Mouse (Mus musculus) liver, embryonic 14.5 days (tissue): ENCODE results near the gene Spesp1. TPM values are rescaled to one million over a fixed set of nuclear protein-coding genes. Genes with fewer than 3 reads are reported as not detected.

ENCODE experiments used
- ATAC-seq: fragments of 200-750 bp; cut with Nextera tagmentation; 2 replicates; pipeline ENCODE4 v1.8.0; 2017; ENCODE audit warnings: moderate number of reproducible peaks, mild to moderate bottlenecking, moderate library complexity; ENCODE audit not compliant: insufficient read depth
- DNase-seq, 3 experiments: peaks; one replicate each; pipeline ENCODE4 v3.0.0-alpha.2; 2012 to 2013; ENCODE audit warnings: low read depth in 3 of 3, low spot score in 3 of 3
- H3K27ac ChIP-seq: fragments of 300-500 bp; sonication (generic); 2 replicates; pipeline ENCODE4 v1.5.1; 2014; ENCODE audit warnings: moderate library complexity, mild to moderate bottlenecking, control low read depth, inconsistent platforms
- H3K27me3 ChIP-seq: fragments of 300-500 bp; sonication (generic); 2 replicates; pipeline ENCODE4 v1.6.1; 2014; ENCODE audit warnings: mild to moderate bottlenecking, low read length, moderate library complexity; ENCODE audit not compliant: control insufficient read depth, insufficient read depth
- H3K36me3 ChIP-seq: fragments of 300-500 bp; sonication (generic); replicated peaks from 2 replicates; pipeline ENCODE4 v1.6.1; 2014; ENCODE audit warnings: low read depth; ENCODE audit not compliant: control insufficient read depth, insufficient read depth
- H3K4me1 ChIP-seq, 2 experiments: fragments of 200-500 bp in 1 of 2; fragments of 300-500 bp in 1 of 2; sonication (generic) in 1 of 2; replicated peaks; 2 replicates each; pipeline ENCODE4 v1.6.1; 2012 to 2014; ENCODE audit warnings: antibody characterized with exemption in 1 of 2, inconsistent platforms in 1 of 2, low read length in 1 of 2; ENCODE audit not compliant: control insufficient read depth in 2 of 2, insufficient read depth in 2 of 2
- H3K4me2 ChIP-seq: fragments of 300-500 bp; sonication (generic); 2 replicates; pipeline ENCODE4 v1.6.1; 2014; ENCODE audit warnings: low read depth, mild to moderate bottlenecking, control low read depth, moderate library complexity
- H3K4me3 ChIP-seq, 2 experiments: fragments of 200-500 bp in 1 of 2; fragments of 300-500 bp in 1 of 2; sonication (generic) in 1 of 2; 2 replicates each; pipeline ENCODE4 v1.5.1; 2012 to 2014; ENCODE audit warnings: low read depth in 2 of 2, low read length in 2 of 2, mild to moderate bottlenecking in 2 of 2, control low read depth in 1 of 2, inconsistent platforms in 1 of 2, moderate library complexity in 1 of 2; ENCODE audit not compliant: insufficient read depth in 1 of 2
- H3K9ac ChIP-seq: fragments of 300-500 bp; sonication (generic); replicated peaks from 2 replicates; pipeline ENCODE4 v1.6.1; 2014; ENCODE audit warnings: mild to moderate bottlenecking, control low read depth, moderate library complexity
- H3K9me3 ChIP-seq: fragments of 300-500 bp; sonication (generic); 2 replicates; pipeline ENCODE4 v1.6.1; 2016; ENCODE audit warnings: low read length, mixed read lengths; ENCODE audit not compliant: control insufficient read depth
- CTCF ChIP-seq: IDR thresholded peaks from 2 replicates; pipeline ENCODE4 v1.5.1; 2016; ENCODE audit warnings: antibody characterized with exemption, low read depth, control low read depth
- EP300 ChIP-seq: IDR thresholded peaks from 2 replicates; pipeline ENCODE4 v1.6.1; 2016; ENCODE audit warnings: antibody characterized with exemption, low read depth
- WGBS: fragments of 180-500 bp; shearing (Covaris S2); extraction: QIAGEN DNeasy Blood & Tissue Kit; methylation state at CpG from one replicate; pipeline ENCODE4 v1.1.7; 2014; ENCODE audit not compliant: insufficient replicate concordance; 5-methylcytosine and 5-hydroxymethylcytosine counted together
- polyA plus RNA-seq, 2 experiments: library from polyadenylated mRNA; depleted of rRNA in 1 of 2; stranded (reverse) in 1 of 2; unstranded in 1 of 2; fragments of >200 nt; fragmentation: Nextera tagmentation in 1 of 2; extraction: Ambion mirVana in 1 of 2; gene quantifications; 2 replicates each; pipeline versions ENCODE4 v1.2.1 to v1.2.3; 2012 to 2014

Spesp1 gene
- polyA plus RNA-seq, 2 experiments, result not detected

DNA sequence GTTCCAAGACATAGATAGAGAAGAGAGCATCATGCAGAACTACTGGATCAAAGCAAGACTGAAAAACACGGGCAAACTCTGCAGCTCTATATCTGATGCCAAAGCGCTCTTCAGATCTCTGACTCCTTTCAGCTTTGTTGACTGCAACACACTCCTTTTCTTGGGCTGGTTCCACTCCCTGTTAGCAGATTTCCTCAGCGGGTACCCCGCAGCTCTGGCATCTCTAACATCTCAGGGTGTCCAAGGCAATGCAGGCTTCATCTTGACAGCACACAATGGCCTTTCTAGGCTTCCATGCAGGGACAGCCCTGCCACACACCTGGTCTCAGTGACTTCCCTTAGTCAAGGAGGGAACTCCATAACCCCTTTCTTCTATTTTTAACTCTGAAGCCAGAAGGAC lies 31.7 kb downstream of the Spesp1 start:
- DNase-seq (no peak), ATAC-seq (no peak)
- no peaks in the 10 kb centered on the region for H3K27me3 ChIP-seq
- WGBS, result 69% methylated on average over 4 of the region's 4 CpGs
- H3K9ac ChIP-seq, result no peak overlapping the region
- no peak overlapping the region for H3K4me2 ChIP-seq
- H3K36me3 ChIP-seq, result no peaks in the 10 kb centered on the region
- no peaks in the 10 kb centered on the region for H3K9me3 ChIP-seq
- H3K27ac ChIP-seq, result no peak overlapping the region
- H3K4me1 ChIP-seq, result no peaks in the 10 kb centered on the region
- no peak for TF ChIP-seq CTCF
- H3K4me3 ChIP-seq, result no peak overlapping the region

DNA sequence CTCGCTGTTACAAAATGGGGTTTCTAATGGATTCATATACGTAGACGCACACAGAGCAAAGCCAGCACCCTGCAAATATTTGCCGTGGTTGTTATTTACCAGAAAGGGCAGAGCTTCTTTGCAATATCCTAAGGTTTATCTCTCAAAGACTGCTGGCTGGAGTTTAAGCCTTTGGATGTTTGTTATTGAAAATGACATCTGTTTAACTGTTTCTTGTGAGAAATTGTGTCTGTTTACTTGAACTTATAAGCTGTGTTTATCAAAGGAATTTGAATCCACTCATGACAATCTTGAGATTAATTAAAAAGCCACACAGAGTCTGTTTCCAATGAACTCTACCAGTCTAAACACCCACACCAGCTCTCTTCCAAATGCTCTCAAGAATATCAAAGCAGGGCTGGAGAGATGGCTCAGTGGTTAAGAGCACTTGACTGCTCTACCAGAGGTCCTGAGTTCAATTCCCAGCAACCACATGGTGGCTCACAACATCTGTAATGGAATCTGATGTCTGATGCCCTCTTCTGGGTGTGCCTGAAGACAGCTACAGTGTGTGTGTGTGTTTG lies 35.5 kb downstream of the Spesp1 start:
- Histone ChIP-seq H3K4me2 (no peak overlapping the region), H3K9me3 (no peaks in the 10 kb centered on the region), H3K4me3 (no peak overlapping the region), H3K27ac (no peak overlapping the region), H3K9ac (no peak overlapping the region), H3K4me1 (no peaks in the 10 kb centered on the region), H3K27me3 (no peaks in the 10 kb centered on the region), H3K36me3 (no peaks in the 10 kb centered on the region)
- TF ChIP-seq EP300 (no peak), CTCF (no peak)
- ATAC-seq, result no peak
- 64% methylated on average over 4 of the region's 4 CpGs for WGBS
- DNase-seq, result no peak

DNA sequence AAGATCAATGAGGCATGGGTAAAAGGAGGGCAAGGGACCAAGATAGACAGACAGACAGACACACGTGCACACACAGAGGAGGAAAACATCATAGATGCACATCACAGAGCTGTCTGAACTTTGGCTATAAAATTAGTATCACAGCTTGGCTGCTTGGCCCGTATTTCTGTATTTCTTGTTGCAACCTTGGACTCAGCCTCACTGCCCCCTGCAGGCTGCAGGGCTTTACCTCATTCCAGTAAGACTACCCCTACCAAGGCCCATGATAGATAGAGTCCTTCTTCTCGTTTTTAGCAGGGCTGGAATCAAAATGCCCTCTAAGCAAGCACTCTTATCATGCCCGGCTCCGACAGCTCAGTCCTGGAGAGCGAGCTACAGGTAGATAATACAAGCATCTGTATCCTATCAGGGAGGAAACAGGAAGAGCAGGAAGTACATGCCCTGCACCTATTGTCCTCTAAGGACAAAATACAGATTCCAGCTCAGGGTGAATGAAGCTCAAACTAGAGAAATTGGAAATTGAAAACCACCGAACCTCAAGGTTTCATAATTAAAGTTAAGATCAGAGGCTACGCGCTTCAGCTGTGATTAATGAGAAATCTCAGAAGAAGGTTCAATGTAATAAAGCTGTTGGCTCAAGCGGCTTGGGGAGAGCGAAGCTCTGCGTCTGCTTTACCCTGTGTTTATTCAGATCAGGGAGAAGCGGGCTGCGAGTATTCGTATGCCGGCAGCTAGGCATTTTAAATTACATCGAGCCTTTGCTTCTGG lies 36.2 kb downstream of the Spesp1 start:
- DNase-seq (no peak), ATAC-seq (no peak)
- peak; percentile 29; the same call in 1 of the 2 replicates for TF ChIP-seq CTCF
- no peak for TF ChIP-seq EP300
- no peak overlapping the region for H3K4me2 ChIP-seq
- H3K9me3 ChIP-seq, result no peaks in the 10 kb centered on the region
- H3K4me1 ChIP-seq, result no peaks in the 10 kb centered on the region
- no peak overlapping the region for H3K4me3 ChIP-seq
- WGBS, result 51% methylated on average over 17 of the region's 17 CpGs
- H3K9ac ChIP-seq, result no peak overlapping the region
- no peak overlapping the region for H3K27ac ChIP-seq
- H3K27me3 ChIP-seq, result no peaks in the 10 kb centered on the region
- no peaks in the 10 kb centered on the region for H3K36me3 ChIP-seq

DNA sequence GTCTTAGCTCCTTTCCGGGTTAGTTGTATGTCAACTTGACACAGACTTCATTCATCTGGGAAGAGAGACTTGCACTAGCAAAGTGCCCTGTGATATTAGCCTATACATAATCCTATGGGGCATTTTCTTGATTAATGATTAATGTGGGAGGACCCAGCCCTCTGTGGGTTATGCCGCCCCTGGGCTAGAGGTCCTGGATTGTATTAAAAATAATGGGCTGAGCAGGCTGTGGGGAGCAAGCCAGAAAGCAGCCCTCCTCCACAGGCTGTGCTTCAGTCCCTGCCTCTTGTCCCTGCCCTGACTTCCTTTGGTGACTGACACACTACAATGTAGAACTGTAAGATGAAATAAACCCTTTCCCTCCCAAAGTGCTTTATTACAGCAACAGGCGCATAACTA lies 37.4 kb downstream of the Spesp1 start:
- no peak for ATAC-seq

DNA sequence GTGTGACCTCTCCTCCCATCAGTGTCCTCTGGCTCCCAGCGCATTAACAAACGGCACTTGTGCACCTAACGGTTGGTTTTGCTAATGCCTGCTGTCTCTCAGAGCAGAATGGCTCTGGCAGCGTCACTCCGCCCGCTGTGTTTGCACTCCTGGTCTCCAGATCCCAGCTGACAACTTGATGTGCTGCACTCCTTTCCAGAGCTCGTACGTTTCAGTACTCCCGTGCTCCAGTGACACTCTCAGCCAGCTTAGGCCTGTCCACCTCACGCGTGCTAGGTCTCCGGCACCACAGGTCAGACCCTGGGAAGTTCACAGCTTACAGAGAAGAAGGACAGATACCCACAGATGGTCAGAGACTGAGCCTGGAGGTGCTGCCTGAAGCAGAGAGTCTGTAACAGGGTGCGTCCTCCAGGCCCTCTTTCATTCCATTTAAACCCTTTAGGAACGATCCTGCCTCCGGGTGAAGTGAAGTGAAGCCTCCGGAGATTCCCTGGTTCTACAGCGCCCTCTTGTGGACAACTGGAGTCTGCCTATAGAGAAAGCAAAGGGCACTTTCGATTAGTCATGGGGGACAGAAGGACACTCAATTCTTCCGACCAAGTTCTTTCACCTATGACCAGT lies 37.9 kb downstream of the Spesp1 start:
- no peaks in the 10 kb centered on the region for H3K36me3 ChIP-seq
- H3K9me3 ChIP-seq, result no peaks in the 10 kb centered on the region
- no peaks in the 10 kb centered on the region for H3K4me1 ChIP-seq
- H3K4me2 ChIP-seq, result peak overlapping the region; percentile 15; the same call in 1 of the 2 replicates
- no peak overlapping the region for H3K9ac ChIP-seq
- H3K27me3 ChIP-seq, result no peaks in the 10 kb centered on the region
- ATAC-seq, result no peak
- no peak overlapping the region for H3K27ac ChIP-seq
- H3K4me3 ChIP-seq, result peak overlapping the region; percentile 14 to 32; a peak in 2 of 4 replicates
- TF ChIP-seq EP300, result no peak
- peak; percentile 83 for TF ChIP-seq CTCF
- 34% methylated on average over 19 of the region's 19 CpGs for WGBS
- peak; percentile 42 to 54 (median 51) for DNase-seq

More for the DNA sequence above, 37.4 kb downstream of the Spesp1 start:
- Histone ChIP-seq H3K4me2 (peak overlapping the region; percentile 15; the same call in 1 of the 2 replicates), H3K4me1 (no peaks in the 10 kb centered on the region), H3K27me3 (no peaks in the 10 kb centered on the region), H3K4me3 (peak overlapping the region; percentile 14 to 32; a peak in 2 of 4 replicates), H3K9me3 (no peaks in the 10 kb centered on the region), H3K9ac (no peak overlapping the region), H3K36me3 (no peaks in the 10 kb centered on the region), H3K27ac (no peak overlapping the region)
- no peak for DNase-seq
- TF ChIP-seq CTCF (no peak), EP300 (no peak)
- WGBS, result 23% methylated on average over 3 of the region's 3 CpGs
